Mouse (Mus musculus): ENCODE results near the gene Pdcd11.

The Pdcd11 gene

DNA sequence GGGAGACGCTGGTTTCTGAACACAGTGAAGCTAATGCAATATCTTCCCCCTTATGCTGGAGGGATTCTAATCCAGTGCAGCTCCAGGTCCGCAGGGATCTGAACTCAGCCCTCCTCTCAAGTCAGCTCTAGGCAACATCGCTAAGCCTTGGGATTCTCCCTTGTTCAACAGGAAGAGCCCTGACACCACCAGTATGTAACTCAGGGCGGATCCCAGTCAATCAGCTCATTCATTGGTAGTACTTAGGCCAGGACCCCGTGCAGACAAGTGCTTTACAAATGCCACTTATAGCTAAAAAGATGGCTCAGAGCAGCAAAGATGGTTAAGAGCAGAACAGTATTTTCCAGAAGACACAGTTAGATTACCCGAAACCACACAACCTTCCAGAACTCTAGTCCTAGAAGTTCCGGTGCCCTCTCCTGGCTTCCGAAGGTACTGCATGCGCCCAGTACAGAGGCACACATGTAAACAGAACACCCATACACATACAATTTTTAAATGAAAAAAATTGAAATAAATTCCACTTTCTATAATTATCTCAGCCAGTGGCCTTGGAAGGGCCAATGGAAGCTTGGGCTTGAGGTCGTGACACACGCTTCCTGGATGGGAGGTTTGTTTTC is 78.3 kb downstream of the Pdcd11 start:
- peak; percentile 84 for DNase-seq (ENCODE audit: low spot score)

DNA sequence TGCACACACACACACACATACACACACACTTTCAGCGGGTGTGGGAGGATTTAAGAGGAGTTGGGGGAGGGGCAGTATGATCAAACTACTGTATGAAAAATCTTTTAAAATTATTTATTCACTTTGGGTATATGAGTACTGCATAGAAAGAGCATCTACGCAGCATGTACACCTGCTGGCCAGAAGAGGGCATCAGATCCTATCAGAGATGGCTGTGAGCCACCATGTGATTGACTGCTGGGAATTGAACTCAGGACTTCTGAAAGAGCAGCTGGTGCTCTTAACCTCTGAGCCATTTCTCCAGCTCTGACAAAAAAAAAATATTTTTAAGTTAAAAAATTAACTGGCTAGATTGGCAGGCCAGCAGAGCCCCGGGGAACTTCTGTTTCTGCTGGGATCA is 83.9 kb downstream of the Pdcd11 start:
- no peak for DNase-seq (ENCODE audit: low spot score)

DNA sequence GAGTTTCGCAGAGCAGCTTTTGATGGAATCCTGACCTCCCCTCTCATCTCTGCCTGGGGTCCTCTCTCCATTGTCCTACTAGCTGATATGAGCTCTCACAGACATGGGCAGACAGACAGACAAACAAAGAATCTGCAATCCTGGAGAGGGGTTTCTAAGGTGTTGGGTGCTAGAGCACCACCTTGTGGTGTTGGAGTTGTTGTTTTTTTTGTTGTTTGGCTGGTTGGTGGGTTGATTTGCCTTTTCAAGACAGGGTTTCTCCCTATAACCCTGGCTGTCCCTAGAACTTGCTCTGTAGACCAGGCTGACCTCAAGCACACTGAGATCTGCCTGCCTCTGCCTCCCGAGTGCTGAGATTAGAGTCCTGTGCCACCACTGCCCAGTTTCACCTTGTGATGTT is 84.9 kb downstream of the Pdcd11 start:
- DNase-seq (ENCODE audit: low spot score), result no peak

DNA sequence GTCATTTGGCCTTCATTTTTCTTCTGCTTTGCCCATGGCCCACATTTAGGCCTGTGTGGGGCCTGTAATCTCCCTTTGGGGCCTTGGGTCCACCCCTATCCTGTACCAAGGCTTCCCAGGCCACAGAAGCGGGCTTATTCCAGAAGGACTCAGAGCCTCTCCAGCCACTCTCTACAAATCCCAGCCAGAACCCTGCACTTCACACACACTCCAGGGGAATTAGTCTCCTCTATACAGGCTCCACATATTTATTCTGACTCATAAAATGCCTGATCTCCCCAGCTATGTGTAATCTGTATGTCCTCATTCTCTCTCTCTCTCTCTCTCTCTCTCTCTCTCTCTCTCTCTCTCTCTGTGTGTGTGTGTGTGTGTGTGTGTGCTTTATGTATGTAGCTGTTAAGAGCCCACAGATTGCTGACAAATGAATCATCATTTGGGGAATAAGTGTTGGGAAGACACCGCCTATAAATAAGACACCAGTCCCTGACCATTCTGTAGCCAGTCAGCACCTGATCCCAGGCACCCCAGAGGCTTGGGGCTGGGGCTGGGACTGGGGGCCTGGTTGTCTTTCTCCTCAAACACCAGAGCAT is 86.4 kb downstream of the Pdcd11 start:
- DNase-seq (ENCODE audit: low spot score), result peak; percentile 62

DNA sequence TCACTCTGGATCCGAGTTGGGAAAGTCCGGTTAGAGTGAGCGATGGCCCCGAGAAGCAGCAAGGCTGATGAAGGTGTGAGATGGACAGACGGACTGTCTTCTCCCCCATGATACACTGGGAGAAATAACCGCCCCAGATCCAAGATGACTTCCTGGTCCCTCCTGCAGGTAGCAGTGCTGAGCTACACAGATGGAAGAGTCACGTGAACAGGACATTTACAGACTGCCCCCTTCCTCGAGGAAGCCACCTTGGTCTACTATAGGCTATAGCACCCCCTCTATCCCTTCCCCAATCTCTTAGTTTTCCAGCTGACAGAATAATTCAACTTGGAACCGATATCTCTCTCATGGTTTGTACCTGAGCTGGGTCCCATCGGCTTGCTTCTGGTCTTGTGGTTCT is 87.4 kb downstream of the Pdcd11 start:
- DNase-seq (ENCODE audit: low spot score), result peak; percentile 48

DNA sequence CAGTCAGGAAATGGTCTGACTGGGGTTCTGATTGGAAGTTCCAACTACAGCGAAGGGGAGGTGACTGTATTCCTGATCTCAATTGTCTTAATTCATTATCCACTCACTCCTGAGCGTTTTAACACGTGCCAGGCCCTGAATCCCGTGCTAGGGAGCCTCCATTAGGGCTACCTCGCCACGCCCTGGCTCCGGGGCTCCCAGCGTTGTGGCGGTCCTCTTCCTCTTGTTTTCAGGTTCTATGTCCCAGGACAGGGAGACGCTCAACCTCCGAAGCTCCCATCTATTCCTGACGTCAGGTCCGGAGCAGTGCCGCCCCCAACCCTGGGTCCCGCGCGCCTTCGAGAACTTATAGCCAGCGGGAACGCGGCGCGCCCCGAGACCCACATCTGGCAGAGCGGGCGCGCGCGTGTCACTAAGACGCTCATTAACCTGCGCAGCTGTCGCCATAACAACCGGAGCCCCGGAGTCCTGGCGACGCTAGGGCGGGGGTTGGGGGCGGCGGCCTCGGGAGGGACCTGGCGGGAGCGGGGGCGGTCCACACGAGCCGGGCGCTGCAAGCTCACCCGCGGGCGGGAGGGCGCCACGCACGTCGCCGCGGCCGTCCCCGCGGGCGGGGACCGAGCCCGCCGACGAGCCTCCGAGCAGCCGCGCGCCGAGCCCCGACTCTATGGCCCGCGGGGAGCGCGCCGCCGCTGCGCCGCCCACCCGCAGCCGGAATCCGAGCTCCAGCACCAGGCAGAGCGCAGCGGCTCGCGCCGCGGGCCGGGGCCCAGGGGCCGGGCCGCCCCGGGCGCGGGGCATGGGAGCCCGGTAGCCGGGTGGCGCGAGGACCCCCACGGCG is 88.1 kb downstream of the Pdcd11 start, which contains the start of gene Neurl1a:
Gene Neurl1a (plus strand): TSS at position 390 of the 841 bp plus-strand sequence.
- DNase-seq (ENCODE audit: low spot score), result peak; percentile 76

DNA sequence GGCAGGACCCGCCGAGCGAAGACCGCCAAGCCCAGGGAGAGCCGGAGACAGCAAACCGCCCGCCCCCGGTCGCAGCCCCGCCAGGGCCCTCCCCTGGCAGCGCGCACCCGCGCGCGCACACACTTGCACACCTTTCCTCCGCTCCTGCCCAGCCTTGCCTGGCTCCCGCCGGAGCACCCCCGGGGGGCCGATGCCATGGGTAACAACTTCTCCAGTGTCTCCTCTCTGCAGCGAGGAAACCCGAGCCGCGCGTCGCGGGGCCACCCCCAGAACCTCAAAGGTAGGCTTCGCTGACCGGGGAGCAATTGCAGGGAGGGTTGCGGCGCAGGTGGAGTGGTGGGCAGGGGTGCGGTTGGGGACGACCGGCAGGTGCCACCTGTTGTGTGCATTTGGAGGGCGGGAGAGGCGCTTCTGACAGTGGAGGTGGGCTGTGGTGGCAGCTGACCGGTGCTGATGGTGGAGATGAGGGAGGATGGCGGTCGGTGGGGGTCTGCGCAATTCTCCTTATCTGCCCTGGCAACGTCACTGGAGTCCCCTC is 88.8 kb downstream of the Pdcd11 start:
- DNase-seq (ENCODE audit: low spot score), result no peak

DNA sequence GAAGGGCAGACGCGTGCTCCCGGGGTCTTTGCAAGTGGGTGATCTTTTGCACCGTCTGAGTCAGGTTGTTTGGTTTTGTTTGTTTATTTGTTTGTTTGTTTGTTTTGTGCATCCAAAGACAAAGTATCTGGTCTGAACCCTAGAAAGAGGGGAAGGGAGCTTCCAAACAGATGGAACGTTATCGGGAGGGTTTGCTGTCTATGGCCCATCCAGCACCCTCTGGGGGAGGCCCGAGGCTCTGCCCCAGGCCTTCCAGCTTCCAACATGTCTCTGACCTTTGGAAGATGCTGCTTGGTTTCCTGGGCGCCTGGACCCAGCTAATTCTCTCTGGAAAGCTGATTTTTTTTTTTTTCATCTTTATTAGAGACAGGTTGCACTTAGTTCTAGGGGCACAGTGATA is 89.4 kb downstream of the Pdcd11 start:
- no peak for DNase-seq (ENCODE audit: low spot score)
